Mouse (Mus musculus) CH12.LX (cell line): ENCODE measurements around the gene Fam19a1.

Source experiments
- BHLHE40 ChIP-seq: IDR thresholded peaks from 2 replicates; pipeline ENCODE4 v1.6.1; 2011; ENCODE audit warnings: mild to moderate bottlenecking, low read depth, low read length, improper control_type of control experiment
- CTCF ChIP-seq, 2 experiments: IDR thresholded peaks in 1 of 2; conservative IDR thresholded peaks in 1 of 2; 2 replicates each; pipeline ENCODE4 v1.5.1; 2011 to 2012; ENCODE audit warnings: low read depth in 2 of 2, low read length in 2 of 2, improper control_type of control experiment in 1 of 2, inconsistent platforms in 1 of 2, mild to moderate bottlenecking in 1 of 2, moderate library complexity in 1 of 2
- HCFC1 ChIP-seq: IDR thresholded peaks from 2 replicates; pipeline ENCODE4 v1.6.1; 2012; ENCODE audit warnings: low read depth, mild to moderate bottlenecking, inconsistent platforms, low read length, improper control_type of control experiment
- MXI1 ChIP-seq: IDR thresholded peaks from 2 replicates; pipeline ENCODE4 v1.6.1; 2011; ENCODE audit warnings: mild to moderate bottlenecking, low read depth, low read length, improper control_type of control experiment
- POLR2A ChIP-seq: IDR thresholded peaks from 2 replicates; pipeline ENCODE4 v1.6.1; 2011; ENCODE audit warnings: low read depth, mild to moderate bottlenecking, improper control_type of control experiment, low read length
- ZMIZ1 ChIP-seq: IDR thresholded peaks from 2 replicates; pipeline ENCODE4 v1.6.1; 2012; ENCODE audit warnings: low read depth, mild to moderate bottlenecking, inconsistent platforms, low read length, improper control_type of control experiment
- ZNF384 ChIP-seq: IDR thresholded peaks from 2 replicates; pipeline ENCODE4 v1.6.1; 2012; ENCODE audit warnings: low read depth, low read length, improper control_type of control experiment, inconsistent platforms

DNA sequence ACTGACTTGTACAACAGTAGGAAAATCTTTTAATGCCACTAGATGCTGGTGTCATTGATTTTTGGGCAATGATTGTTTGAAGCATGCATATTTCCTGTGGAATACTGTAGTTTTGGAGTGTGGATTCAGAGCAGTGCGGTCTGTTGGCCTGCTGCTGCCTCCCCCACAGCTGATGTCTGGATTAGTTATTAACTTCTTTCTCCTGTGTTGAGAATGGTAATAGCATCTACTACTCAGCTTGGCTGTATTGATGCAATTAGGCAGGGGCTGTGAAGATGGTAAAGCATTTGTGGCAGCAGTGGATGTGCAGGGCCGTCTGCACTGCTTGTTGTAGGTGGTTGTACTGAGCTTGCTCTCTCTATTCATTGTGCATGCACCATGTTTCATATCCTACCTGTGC lies 326.5 kb downstream of the Fam19a1 start:
- TF ChIP-seq CTCF (conservative IDR thresholded peaks at IDR 0.05 in 1 of 2, IDR thresholded peaks at IDR 0.05 in 1 of 2; ENCODE audit: low read depth in 2 of 2, low read length in 2 of 2) (no peak), BHLHE40 (no peak), ZMIZ1 (no peak), HCFC1 (no peak), MXI1 (no peak), POLR2A (no peak), ZNF384 (no peak)
